Mouse (Mus musculus): ENCODE measurements around the gene Fap. TPM values are rescaled to one million over a fixed set of nuclear protein-coding genes. Genes with fewer than 3 reads are reported as not detected.

Gene Fap
- not detected in 2 replicates for polyA plus RNA-seq (2012; ENCODE audit: low replicate concordance)

GRCm38 (mm10) chr2:62573753-62574159 lies at the start of gene Fap:
Gene Fap, minus strand, starts transcription at chr2:62574075.

GRCm38 (mm10) chr2:62483550-62483949 lies 90.3 kb downstream of the Fap start, which contains the start of gene Gcg:
Gene Gcg, minus strand, starts transcription at chr2:62483650.

Other genes starting within 250 kb of the Fap start
- 3.4 and 9.3 TPM in 2 replicates for gene Dpp4, start 161.8 kb downstream of the Fap start, polyA plus RNA-seq (2012; ENCODE audit: low replicate concordance)
- not detected in 2 replicates for gene Gcg, start 90.4 kb downstream of the Fap start, polyA plus RNA-seq (2012; ENCODE audit: low replicate concordance)
- 5.8 and 11.0 TPM in 2 replicates for gene Ifih1, start 72.2 kb upstream of the Fap start, polyA plus RNA-seq (2012; ENCODE audit: low replicate concordance)
- gene Gca, start 90.2 kb upstream of the Fap start, polyA plus RNA-seq (2012; ENCODE audit: low replicate concordance) = 0.17 and 0.44 TPM in 2 replicates

All from hematopoietic multipotent progenitor cell, adult 10-12 weeks (in vitro differentiated cells).